Mouse (Mus musculus) heart, adult 8-10 months (tissue): Measurements from ENCODE around the gene Gm14632. TPM values are rescaled to one million over a fixed set of nuclear protein-coding genes. Genes with fewer than 3 reads are reported as not detected.
"Not testable (repeated sequence)": the region's sequence is repeated elsewhere in the genome, so short reads cannot be mapped to it uniquely, and the experiment has no call there.

Source experiments
- DNase-seq: peaks from one replicate; pipeline ENCODE4 v3.0.0; 2022; ENCODE audit warnings: low spot score
- total RNA-seq, 4 experiments: library from RNA; stranded (reverse); gene quantifications; 2 replicates each; pipeline ENCODE4 v1.2.4; 2022

Gene Gm14632
- total RNA-seq = not detected

DNA sequence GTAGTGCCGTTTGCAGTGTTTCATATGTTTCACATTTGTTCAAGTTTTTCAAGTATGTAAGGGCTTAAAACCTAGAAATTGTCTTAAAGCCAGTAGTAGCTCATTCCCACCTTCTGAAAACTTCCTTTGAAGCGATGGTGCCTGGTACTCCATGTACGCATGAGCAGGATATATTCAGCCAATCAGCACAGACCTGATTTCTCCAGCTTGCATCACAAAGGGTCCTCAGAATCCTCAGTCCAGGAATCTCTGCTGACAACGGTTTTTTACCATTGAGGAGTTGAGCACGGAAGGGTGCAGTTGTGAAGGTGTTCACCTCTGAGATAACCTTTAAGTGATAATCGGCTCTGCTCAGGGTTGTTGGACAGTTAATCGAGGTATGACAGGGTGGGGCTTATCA lies at the start of gene Gm14632:
TSS of gene Gm14632 (plus strand) at position 301 of the 400 bp plus-strand sequence.
- DNase-seq = not testable (repeated sequence)
